Mouse (Mus musculus): Measurements from ENCODE around the gene Cab39. TPM values are rescaled to one million over a fixed set of nuclear protein-coding genes. Genes with fewer than 3 reads are reported as not detected.
A peak's percentile ranks its signal among the peaks of the same experiment; 100 is the strongest.

The Cab39 gene
- polyA plus RNA-seq, 1 experiment from 2014 or later, result 33.8 TPM

GRCm38 (mm10) chr1:85818121-85818520 lies 24.9 kb downstream of the Cab39 start:
- Histone ChIP-seq H3K27me3 (replicated peaks; ENCODE audit: control insufficient read depth, insufficient read depth, low read length) (no peaks in the 10 kb centered on the region), H3K4me3 (ENCODE audit: low read depth, low read length) (no peak overlapping the region), H3K36me3 (ENCODE audit: control insufficient read depth, insufficient read depth) (peaks cover 13% of the 10 kb centered on the region; the same call in 1 of the 2 replicates), H3K9me3 (ENCODE audit: control insufficient read depth) (no peaks in the 10 kb centered on the region), H3K27ac (ENCODE audit: low read depth, low read length) (no peak overlapping the region), H3K4me2 (replicated peaks; ENCODE audit: low read depth) (no peak overlapping the region), H3K9ac (ENCODE audit: low read depth, low read length) (no peak overlapping the region), H3K4me1 (replicated peaks; ENCODE audit: control insufficient read depth, insufficient read depth, low read length) (peaks cover 8% of the 10 kb centered on the region; the same call in 1 of the 2 replicates)
- TF ChIP-seq CTCF (IDR thresholded peaks at IDR 0.05; ENCODE audit: low read depth), result no peak
- ATAC-seq, result no peak
- 79% methylated on average over 6 of the region's 6 CpGs for WGBS

- H3K4me3 ChIP-seq (ENCODE audit: low read depth, low read length), result no peak overlapping the region
- no peak overlapping the region for H3K4me2 ChIP-seq (replicated peaks; ENCODE audit: low read depth)
- H3K9ac ChIP-seq (ENCODE audit: low read depth, low read length), result no peak overlapping the region
- WGBS, result 66% methylated on average over 1 of the region's 1 CpGs
- TF ChIP-seq CTCF (IDR thresholded peaks at IDR 0.05; ENCODE audit: low read depth), result peak; percentile 60
- no peak overlapping the region for H3K27ac ChIP-seq (ENCODE audit: low read depth, low read length)
- ATAC-seq, result no peak
- H3K36me3 ChIP-seq (ENCODE audit: control insufficient read depth, insufficient read depth), result peaks cover 17% of the 10 kb centered on the region; the same call in 1 of the 2 replicates
- no peaks in the 10 kb centered on the region for H3K9me3 ChIP-seq (ENCODE audit: control insufficient read depth)
- H3K27me3 ChIP-seq (replicated peaks; ENCODE audit: control insufficient read depth, insufficient read depth, low read length), result no peaks in the 10 kb centered on the region
- no peaks in the 10 kb centered on the region; the same call in 1 of the 2 replicates for H3K4me1 ChIP-seq (replicated peaks; ENCODE audit: control insufficient read depth, insufficient read depth, low read length)
Measured at GRCm38 (mm10) chr1:85819695-85820094, 26.5 kb downstream of the Cab39 start.

GRCm38 (mm10) chr1:85822239-85822638 lies 29.0 kb downstream of the Cab39 start:
- no peak for TF ChIP-seq CTCF (IDR thresholded peaks at IDR 0.05; ENCODE audit: low read depth)
- Histone ChIP-seq H3K36me3 (ENCODE audit: control insufficient read depth, insufficient read depth) (peaks cover 17% of the 10 kb centered on the region; the same call in 1 of the 2 replicates), H3K27ac (ENCODE audit: low read depth, low read length) (no peak overlapping the region), H3K4me3 (ENCODE audit: low read depth, low read length) (no peak overlapping the region), H3K9me3 (ENCODE audit: control insufficient read depth) (no peaks in the 10 kb centered on the region), H3K4me2 (replicated peaks; ENCODE audit: low read depth) (no peak overlapping the region), H3K9ac (ENCODE audit: low read depth, low read length) (no peak overlapping the region), H3K27me3 (replicated peaks; ENCODE audit: control insufficient read depth, insufficient read depth, low read length) (no peaks in the 10 kb centered on the region), H3K4me1 (replicated peaks; ENCODE audit: control insufficient read depth, insufficient read depth, low read length) (no peaks in the 10 kb centered on the region; the same call in 1 of the 2 replicates)
- 83% methylated on average over 8 of the region's 8 CpGs for WGBS
- no peak for ATAC-seq

- no peak for TF ChIP-seq CTCF (IDR thresholded peaks at IDR 0.05; ENCODE audit: low read depth)
- no peak for ATAC-seq
Measured at GRCm38 (mm10) chr1:85824905-85825304, 31.7 kb downstream of the Cab39 start.

GRCm38 (mm10) chr1:85827166-85827565 lies 33.9 kb downstream of the Cab39 start:
- Histone ChIP-seq H3K4me1 (replicated peaks; ENCODE audit: control insufficient read depth, insufficient read depth, low read length) (no peaks in the 10 kb centered on the region), H3K27me3 (replicated peaks; ENCODE audit: control insufficient read depth, insufficient read depth, low read length) (no peaks in the 10 kb centered on the region), H3K9me3 (ENCODE audit: control insufficient read depth) (no peaks in the 10 kb centered on the region), H3K4me3 (ENCODE audit: low read depth, low read length) (no peak overlapping the region), H3K27ac (ENCODE audit: low read depth, low read length) (no peak overlapping the region), H3K4me2 (replicated peaks; ENCODE audit: low read depth) (no peak overlapping the region), H3K9ac (ENCODE audit: low read depth, low read length) (no peak overlapping the region), H3K36me3 (ENCODE audit: control insufficient read depth, insufficient read depth) (peaks cover 13% of the 10 kb centered on the region; the same call in 1 of the 2 replicates)
- TF ChIP-seq CTCF (IDR thresholded peaks at IDR 0.05; ENCODE audit: low read depth), result no peak
- ATAC-seq, result no peak
- WGBS, result 68% methylated on average over 5 of the region's 5 CpGs

More at GRCm38 (mm10) chr1:85824905-85825304, 31.7 kb downstream of the Cab39 start:
- no peak overlapping the region for H3K9ac ChIP-seq (ENCODE audit: low read depth, low read length)
- no peak overlapping the region for H3K4me3 ChIP-seq (ENCODE audit: low read depth, low read length)
- no peaks in the 10 kb centered on the region; the same call in 1 of the 2 replicates for H3K4me1 ChIP-seq (replicated peaks; ENCODE audit: control insufficient read depth, insufficient read depth, low read length)
- 82% methylated on average over 3 of the region's 3 CpGs for WGBS
- peaks cover 19% of the 10 kb centered on the region; the same call in 1 of the 2 replicates for H3K36me3 ChIP-seq (ENCODE audit: control insufficient read depth, insufficient read depth)
- H3K27me3 ChIP-seq (replicated peaks; ENCODE audit: control insufficient read depth, insufficient read depth, low read length), result no peaks in the 10 kb centered on the region
- no peak overlapping the region for H3K4me2 ChIP-seq (replicated peaks; ENCODE audit: low read depth)
- no peak overlapping the region for H3K27ac ChIP-seq (ENCODE audit: low read depth, low read length)
- no peaks in the 10 kb centered on the region for H3K9me3 ChIP-seq (ENCODE audit: control insufficient read depth)

- no peak overlapping the region for H3K4me2 ChIP-seq (replicated peaks; ENCODE audit: low read depth)
- no peak for ATAC-seq
- H3K36me3 ChIP-seq (ENCODE audit: control insufficient read depth, insufficient read depth), result peaks cover 4% of the 10 kb centered on the region; the same call in 1 of the 2 replicates
- H3K4me3 ChIP-seq (ENCODE audit: low read depth, low read length), result no peak overlapping the region
- WGBS, result 97% methylated on average over 1 of the region's 1 CpGs
- no peak overlapping the region for H3K9ac ChIP-seq (ENCODE audit: low read depth, low read length)
- H3K27ac ChIP-seq (ENCODE audit: low read depth, low read length), result no peak overlapping the region
- H3K4me1 ChIP-seq (replicated peaks; ENCODE audit: control insufficient read depth, insufficient read depth, low read length), result no peaks in the 10 kb centered on the region
- no peaks in the 10 kb centered on the region for H3K27me3 ChIP-seq (replicated peaks; ENCODE audit: control insufficient read depth, insufficient read depth, low read length)
- no peak for TF ChIP-seq CTCF (IDR thresholded peaks at IDR 0.05; ENCODE audit: low read depth)
- no peaks in the 10 kb centered on the region for H3K9me3 ChIP-seq (ENCODE audit: control insufficient read depth)
Measured at GRCm38 (mm10) chr1:85829016-85829415, 35.8 kb downstream of the Cab39 start.

Data from intestine, postnatal 0 days (tissue).